Mouse (Mus musculus) thymus, postnatal 4 days (tissue): ENCODE results near the gene Smpd2.
A peak's percentile ranks its signal among the peaks of the same experiment; 100 is the strongest.

Source experiments
- DNase-seq: peaks from one replicate; pipeline ENCODE4 v3.0.0; 2021

Gene Smpd2

GRCm38 (mm10) chr10:41489708-41490517 is at the start of gene Smpd2, which contains the start of gene Ppil6:
Gene Smpd2, minus strand, starts transcription at chr10:41490369.
Gene Ppil6, plus strand, starts transcription at chr10:41490439.
- DNase-seq = peak; percentile 96

GRCm38 (mm10) chr10:41538986-41539385 is 48.8 kb upstream of the Smpd2 start:
- no peak for DNase-seq

GRCm38 (mm10) chr10:41537983-41538330 is 47.8 kb upstream of the Smpd2 start:
- DNase-seq = no peak

GRCm38 (mm10) chr10:41537226-41537982 is 47.2 kb upstream of the Smpd2 start:
- no peak for DNase-seq

- no peak for DNase-seq
These were observed 46.5 kb upstream of the Smpd2 start for GRCm38 (mm10) chr10:41536714-41537113.

GRCm38 (mm10) chr10:41535991-41536390 is 45.8 kb upstream of the Smpd2 start:
- DNase-seq = no peak

- no peak for DNase-seq
These were observed 39.8 kb upstream of the Smpd2 start for GRCm38 (mm10) chr10:41529972-41530371.

DNA sequence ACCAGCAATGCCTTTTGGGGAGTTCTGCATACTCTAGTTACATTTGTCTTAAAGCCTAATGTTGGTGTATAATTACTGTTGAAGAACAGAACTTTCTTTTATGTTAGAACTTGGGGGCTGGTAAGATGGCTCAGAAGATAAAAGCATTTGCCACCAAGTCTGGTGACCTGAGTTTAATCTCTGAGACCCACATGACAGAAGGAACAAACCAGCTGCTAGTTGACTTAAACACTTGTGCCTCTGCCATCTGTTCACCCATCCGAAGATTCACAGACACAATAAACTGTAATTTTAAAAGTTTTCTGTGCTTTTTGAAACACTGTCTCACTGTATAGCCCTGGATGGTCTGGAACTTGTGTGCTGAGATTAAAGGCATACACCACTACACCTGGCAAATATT is 35.5 kb upstream of the Smpd2 start:
- DNase-seq = no peak

- DNase-seq = no peak
These were observed 33.2 kb upstream of the Smpd2 start for GRCm38 (mm10) chr10:41523386-41523785.

GRCm38 (mm10) chr10:41520410-41520673 is 30.2 kb upstream of the Smpd2 start:
- DNase-seq = no peak

GRCm38 (mm10) chr10:41519640-41520409 is 29.7 kb upstream of the Smpd2 start:
- DNase-seq = peak; percentile 78

GRCm38 (mm10) chr10:41518981-41519618 is 28.9 kb upstream of the Smpd2 start, which contains the start of gene Cd164:
Gene Cd164, plus strand, starts transcription at chr10:41519414.
- peak; percentile 96 for DNase-seq

GRCm38 (mm10) chr10:41518508-41518980 is 28.4 kb upstream of the Smpd2 start:
- peak; percentile 87 for DNase-seq

- no peak for DNase-seq
These were observed 24.8 kb upstream of the Smpd2 start for GRCm38 (mm10) chr10:41514921-41515320.

DNA sequence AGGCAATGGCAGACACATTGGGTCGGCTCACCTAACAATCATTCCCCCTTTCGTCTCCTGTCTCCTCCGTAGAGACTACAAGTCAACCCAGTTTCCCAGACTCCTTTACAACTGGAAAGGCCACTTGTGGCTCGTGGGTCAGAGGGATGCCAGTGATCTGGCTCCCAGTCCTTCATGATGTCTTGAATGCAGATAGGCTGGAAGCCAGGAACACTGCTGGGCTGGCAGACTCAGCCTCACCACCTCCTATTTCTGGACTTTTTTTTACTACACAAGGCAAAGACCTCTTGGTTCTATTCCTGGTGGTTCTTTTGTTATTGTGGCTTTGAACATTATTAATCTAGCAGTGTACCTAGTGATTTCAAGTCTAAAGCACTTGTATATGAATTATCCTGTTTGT is 24.1 kb upstream of the Smpd2 start:
- no peak for DNase-seq

GRCm38 (mm10) chr10:41509160-41509559 is 19.0 kb upstream of the Smpd2 start:
- peak; percentile 61 for DNase-seq

DNA sequence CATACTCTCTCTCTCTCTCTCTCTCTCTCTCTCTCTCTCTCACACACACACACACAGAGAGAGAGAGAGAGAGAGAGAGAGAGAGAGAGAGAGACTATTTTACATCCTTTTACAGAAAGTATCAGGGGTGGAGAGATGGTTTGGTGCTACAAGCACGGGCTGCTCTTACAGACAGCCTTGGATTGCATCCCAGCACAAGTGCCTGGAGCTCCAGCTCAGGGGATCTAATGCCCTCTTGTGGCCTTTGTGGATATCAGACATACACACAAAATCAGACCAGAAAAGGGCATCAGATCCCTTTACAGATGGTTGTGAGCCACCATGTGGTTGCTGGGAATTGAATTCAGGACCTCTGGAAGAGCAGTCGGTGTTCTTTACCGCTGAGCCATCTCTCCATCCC is 15.3 kb upstream of the Smpd2 start:
- peak; percentile 54 for DNase-seq

GRCm38 (mm10) chr10:41504996-41505395 is 14.8 kb upstream of the Smpd2 start:
- DNase-seq = no peak

GRCm38 (mm10) chr10:41500941-41501340 is 10.8 kb upstream of the Smpd2 start:
- DNase-seq = no peak

DNA sequence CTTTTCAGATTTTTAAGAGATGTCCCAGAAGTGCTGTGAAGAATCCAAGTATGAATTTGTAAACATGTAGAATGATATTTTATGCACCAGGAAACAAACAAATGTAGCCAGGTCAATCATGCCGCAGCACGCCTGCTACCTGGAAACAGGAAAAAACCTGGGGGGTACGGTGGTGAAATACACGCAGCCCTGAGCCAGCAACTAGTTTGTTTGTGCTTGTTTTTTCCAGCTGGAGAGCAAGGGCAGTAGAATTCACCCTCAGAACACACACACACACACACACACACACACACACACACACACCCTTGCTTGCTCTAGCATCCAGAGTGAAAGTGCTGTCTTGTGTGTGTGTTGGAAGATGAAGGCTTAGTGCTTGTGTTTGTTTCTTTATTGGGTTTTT is 942 bp upstream of the Smpd2 start:
- no peak for DNase-seq

DNA sequence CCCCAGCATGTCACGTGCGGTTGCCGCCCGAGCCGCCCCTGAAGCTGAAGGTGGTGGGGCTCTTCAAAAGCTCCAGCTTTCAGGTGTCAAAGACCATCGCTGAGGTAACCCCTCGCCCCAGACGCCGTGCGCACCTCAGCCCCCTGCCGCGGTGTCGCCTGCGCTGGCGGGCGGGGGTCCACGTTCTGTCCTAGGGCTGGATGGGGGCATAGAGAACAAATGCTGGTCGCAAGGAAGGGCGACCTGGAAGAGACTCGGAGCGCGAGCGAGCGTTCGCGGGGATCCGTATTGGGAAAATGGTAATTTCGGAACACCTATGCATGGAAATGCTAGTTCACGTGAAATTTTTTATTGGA is 327 bp upstream of the Smpd2 start:
- DNase-seq = no peak

GRCm38 (mm10) chr10:41489294-41489693 is 875 bp downstream of the Smpd2 start:
- DNase-seq = no peak

DNA sequence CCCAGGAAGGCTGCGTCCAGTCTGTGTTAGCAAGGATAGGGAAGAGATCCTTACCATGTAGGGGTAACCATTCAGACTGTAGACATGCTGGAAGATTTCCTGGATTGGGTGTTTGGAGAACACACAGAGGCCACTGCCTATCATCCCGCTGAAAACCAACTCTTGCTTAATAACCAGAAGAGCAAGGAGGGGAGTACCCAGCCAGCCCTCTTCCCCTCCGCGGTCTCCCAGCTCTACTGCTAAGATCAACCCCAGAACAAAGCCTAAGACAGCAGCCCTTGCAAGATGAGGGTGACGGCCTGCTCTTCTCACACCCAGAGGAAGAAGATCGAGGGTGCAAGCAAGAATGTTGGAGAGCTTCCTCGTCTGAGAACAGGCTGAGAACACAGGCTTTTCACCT is 1.3 kb downstream of the Smpd2 start:
- DNase-seq = peak; percentile 38
